Mouse (Mus musculus) heart, postnatal 25 days (tissue): ENCODE results near the gene Nxph4. TPM values are rescaled to one million over a fixed set of nuclear protein-coding genes. Genes with fewer than 3 reads are reported as not detected.

Experiments used
- DNase-seq: peaks from one replicate; pipeline ENCODE4 v3.0.0; 2022; ENCODE audit warnings: low spot score
- intact Hi-C: fragments of 180-260 bp; cut with DNase I; formaldehyde crosslinking; loops from one replicate; pipeline ENCODE4 v1.15.1; 2025
- total RNA-seq, 2 experiments: library from RNA; stranded (reverse); gene quantifications; 2 replicates each; pipeline ENCODE4 v1.2.3; 2021

Nxph4 gene
- total RNA-seq = under 1 TPM; 0.31 to 0.34 TPM

GRCm38 (mm10) chr10:127534036-127534928, at the start of gene Nxph4:
Gene Nxph4, minus strand, starts transcription at chr10:127534559.
- DNase-seq = no peak
- intact Hi-C loops = no loop called here

- intact Hi-C loops = no loop called here
- DNase-seq = no peak
These were observed 49.3 kb upstream of the Nxph4 start for GRCm38 (mm10) chr10:127583649-127584048.

GRCm38 (mm10) chr10:127581291-127581690, 46.9 kb upstream of the Nxph4 start:
- DNase-seq = no peak
- intact Hi-C loops = no loop called here

- DNase-seq = no peak
- intact Hi-C loops = loop anchor here (10.0 kb wide), 1 partner anchor 357 kb away; no protein-coding TSS in a partner anchor
These were observed 43.6 kb upstream of the Nxph4 start for GRCm38 (mm10) chr10:127577982-127578381.

- intact Hi-C loops = loop anchor here (10.0 kb wide), 1 partner anchor 358 kb away; no protein-coding TSS in a partner anchor
- no peak for DNase-seq
These were observed 42.8 kb upstream of the Nxph4 start for GRCm38 (mm10) chr10:127577156-127577555.

- intact Hi-C loops = loop anchor here (10.0 kb wide), 1 partner anchor 358 kb away; no protein-coding TSS in a partner anchor
- DNase-seq = peak; percentile 38
These were observed 42.1 kb upstream of the Nxph4 start for GRCm38 (mm10) chr10:127576381-127576961.

DNA sequence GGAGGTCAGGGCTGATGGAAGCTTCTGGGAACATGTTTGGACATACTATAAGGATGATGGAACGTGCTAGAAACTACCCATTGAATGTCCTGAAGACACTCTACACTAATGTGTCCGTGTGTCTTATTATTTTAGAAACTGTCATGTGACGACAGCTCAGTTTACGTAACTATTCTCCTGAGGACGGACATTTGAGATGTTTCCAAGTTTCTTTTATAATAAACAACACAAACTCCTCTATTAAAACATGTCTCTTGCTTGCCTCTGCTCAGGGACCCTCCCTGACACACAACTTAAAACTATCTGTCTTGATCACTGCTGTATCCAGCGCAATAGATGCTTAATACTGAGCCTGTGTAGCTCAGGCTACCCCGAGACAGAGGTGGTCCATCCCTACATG, 41.4 kb upstream of the Nxph4 start:
- no peak for DNase-seq
- intact Hi-C loops = loop anchor here (10.0 kb wide), 1 partner anchor 359 kb away; no protein-coding TSS in a partner anchor

DNA sequence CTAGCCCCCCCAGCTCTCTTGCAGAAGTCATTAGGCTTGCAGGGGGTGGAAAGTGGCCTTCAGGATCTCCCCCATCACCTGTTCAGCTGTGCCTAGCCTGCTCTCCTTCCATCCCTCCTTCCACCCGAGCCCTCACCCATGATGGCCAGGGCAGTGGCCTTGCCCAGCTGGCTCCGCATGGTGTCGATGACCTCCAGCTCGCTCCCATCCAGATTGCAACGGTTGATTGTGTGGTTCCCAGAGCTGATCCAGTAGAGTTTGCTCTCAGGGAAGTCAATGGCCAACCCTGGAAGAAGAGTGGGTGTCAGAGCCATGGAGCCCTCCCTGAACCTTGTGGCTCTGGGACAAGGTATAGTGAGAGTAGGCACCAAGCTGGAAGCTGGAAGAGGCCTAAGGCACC, 37.9 kb upstream of the Nxph4 start:
- DNase-seq = no peak
- intact Hi-C loops = loop anchor here (10.0 kb wide), 1 partner anchor 363 kb away; no protein-coding TSS in a partner anchor

GRCm38 (mm10) chr10:127570937-127571641, 36.7 kb upstream of the Nxph4 start:
- intact Hi-C loops = loop anchor here (10.0 kb wide), 1 partner anchor 364 kb away; no protein-coding TSS in a partner anchor

DNA sequence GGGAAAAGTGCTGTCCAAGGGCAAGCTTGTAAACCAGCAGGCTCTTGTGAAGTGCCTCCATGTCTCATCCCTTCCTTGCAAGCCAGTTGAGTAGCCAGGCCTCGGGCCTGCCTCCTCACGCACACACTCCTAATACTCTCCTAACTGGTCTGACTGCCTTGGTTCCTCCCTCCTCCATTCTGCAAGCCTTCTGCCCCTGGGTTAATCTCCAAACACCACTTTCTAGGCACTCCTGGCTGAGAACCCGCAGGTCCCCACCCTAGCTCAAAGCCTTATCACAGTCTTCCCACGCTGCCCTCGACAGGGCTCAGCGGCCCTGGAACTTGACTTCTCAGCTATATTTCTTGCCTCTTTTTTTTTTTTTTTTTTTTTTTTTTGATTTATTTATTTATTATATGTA, 36.0 kb upstream of the Nxph4 start:
- intact Hi-C loops = loop anchor here (10.0 kb wide), 1 partner anchor 364 kb away; no protein-coding TSS in a partner anchor

More at GRCm38 (mm10) chr10:127570937-127571641, 36.7 kb upstream of the Nxph4 start:
- DNase-seq = no peak

DNA sequence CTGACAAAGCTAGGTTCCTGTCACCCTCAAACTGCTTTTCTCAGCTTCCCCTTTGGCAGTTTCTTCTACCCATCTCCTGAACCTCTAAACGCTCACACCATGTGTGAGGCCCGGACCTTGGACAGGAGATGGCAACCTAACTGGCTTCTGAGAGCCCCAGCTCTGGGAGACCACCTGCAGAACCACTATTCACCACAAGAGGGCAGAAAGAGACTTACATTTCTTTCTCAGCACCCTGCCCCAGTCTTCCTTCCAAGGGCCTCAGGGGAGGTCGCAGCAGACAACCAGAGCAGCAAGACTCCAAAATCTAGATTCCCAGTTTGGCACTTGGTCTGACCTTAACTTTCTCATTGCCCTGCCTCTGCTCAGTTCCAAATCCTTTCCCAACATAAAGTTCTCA, 35.1 kb upstream of the Nxph4 start:
- peak; percentile 45 for DNase-seq
- intact Hi-C loops = loop anchor here (2.0 kb wide), 1 partner anchor 53 kb away; no protein-coding TSS in a partner anchor

More for the DNA sequence above, 36.0 kb upstream of the Nxph4 start:
- DNase-seq = no peak

DNA sequence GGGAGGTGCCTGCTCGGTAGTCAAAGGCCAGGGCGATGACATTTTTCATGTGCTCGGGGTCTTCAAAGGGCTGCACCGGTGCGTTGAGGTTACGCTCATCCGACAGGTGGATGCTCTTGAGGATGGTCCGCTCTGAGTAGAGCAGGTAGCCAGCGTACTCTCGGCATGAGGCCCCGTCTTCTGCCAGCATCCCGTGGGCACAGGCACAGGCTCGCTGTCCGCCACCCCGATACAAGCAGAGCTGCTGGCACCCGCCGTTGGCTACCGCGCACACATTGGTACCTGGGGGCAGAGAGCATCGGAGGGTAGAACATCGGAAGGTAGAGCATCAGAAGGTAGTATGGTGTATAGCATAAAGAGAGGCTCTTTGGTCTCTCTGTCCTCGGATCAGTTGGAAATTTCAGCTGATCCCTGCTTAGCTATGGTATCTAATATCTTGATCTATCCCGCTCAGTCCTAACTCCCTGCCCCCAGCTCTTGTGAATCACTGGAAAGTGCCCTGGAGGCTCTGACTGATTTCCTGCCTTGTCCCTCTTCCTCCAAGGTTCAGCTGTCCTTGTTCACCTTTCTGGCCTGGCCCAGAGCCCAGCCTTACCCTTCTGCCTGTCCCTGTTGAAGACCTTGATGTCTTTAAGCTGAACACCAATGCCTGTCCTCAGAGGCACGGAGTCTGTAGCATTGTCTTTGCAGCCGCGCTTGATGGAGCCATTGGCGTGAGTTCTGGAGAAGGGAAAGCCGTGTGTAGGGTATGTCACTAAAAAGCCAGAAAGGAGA, 32.4 kb upstream of the Nxph4 start:
- no peak for DNase-seq
- intact Hi-C loops = no loop called here

GRCm38 (mm10) chr10:127564301-127564700, 29.9 kb upstream of the Nxph4 start:
- no peak for DNase-seq
- intact Hi-C loops = no loop called here

DNA sequence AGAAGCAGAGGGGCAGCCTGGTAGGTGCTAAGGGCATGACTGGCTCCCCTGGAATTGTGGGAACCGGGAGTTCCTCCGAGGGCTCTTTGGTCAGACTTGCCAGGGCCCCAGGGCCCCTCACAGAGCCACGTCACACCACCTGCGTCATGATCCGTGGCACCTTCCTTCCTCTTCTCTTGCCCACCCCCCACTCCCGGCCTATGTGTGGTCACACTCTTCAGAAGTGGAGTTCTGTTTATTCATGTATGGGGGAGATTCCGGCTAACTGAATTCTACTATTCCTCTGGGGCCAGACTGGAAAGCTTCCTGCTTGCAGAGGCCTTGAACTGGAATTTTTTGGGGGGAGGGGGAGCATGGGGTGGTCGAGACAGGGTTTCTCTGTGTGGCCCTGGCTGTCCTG, 29.5 kb upstream of the Nxph4 start:
- intact Hi-C loops = no loop called here
- DNase-seq = no peak

DNA sequence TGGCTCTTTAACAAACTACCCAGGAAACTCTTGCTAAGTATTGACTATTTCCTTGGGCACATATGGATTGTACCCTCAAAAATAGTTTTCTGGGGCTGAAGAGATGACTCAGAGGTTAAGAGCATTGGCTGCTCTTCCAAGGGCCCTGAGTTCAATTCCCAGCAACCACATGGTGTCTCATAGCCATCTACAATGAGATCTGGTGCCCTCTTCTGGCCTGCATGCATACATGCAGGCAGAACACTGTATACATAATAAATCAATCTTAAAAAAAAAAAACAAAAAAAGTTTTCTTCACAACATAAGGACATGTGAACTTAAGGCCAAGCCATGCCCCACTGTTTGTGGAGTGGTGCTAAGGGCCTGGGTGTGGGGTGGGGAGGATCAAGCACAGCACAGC, 26.8 kb upstream of the Nxph4 start:
- DNase-seq = no peak
- intact Hi-C loops = no loop called here

GRCm38 (mm10) chr10:127557397-127557796, 23.0 kb upstream of the Nxph4 start:
- DNase-seq = no peak
- intact Hi-C loops = no loop called here

- no peak for DNase-seq
- intact Hi-C loops = no loop called here
These were observed 21.3 kb upstream of the Nxph4 start for GRCm38 (mm10) chr10:127555703-127556102.

DNA sequence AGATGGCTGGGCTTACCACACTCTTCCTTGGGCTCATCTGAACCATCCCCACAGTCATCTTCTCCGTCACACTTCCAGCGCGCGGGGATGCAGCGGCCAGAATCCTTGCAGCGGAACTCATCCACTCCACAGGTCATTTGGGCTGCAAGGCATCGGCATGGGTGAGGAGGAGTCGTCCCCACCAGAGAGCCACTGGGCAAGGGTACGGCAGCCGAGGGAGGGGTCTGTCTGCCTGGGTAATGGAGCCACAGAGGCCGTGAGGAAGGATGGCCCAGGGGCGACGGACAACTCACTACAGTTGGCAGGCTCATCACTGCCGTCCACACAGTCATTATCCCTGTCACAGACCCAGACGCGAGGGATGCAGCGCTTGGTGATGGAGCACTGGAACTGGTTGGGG, 15.5 kb upstream of the Nxph4 start:
- DNase-seq = no peak
- intact Hi-C loops = no loop called here

- intact Hi-C loops = no loop called here
- no peak for DNase-seq
These were observed 13.9 kb upstream of the Nxph4 start for GRCm38 (mm10) chr10:127548236-127548635.
